Mouse (Mus musculus): ENCODE results near the gene Peg12. TPM values are rescaled to one million over a fixed set of nuclear protein-coding genes. Genes with fewer than 3 reads are reported as not detected.
A peak's percentile ranks its signal among the peaks of the same experiment; 100 is the strongest.

The Peg12 gene
- 2.0 and 3.1 TPM in 2 replicates for total RNA-seq (2021)
- long read RNA-seq, partial matches to known transcripts, result 0 of 2 reads
- long read RNA-seq, other reads (novel, unspliced or antisense), result 0 of 2 reads

- DNase-seq, result peak; percentile 55
These were observed at the start of gene Peg12 for GRCm38 (mm10) chr7:62463878-62464755. TSS of gene Peg12 (minus strand) at chr7:62464510.

GRCm38 (mm10) chr7:62486139-62486538 is 21.8 kb upstream of the Peg12 start:
- no peak for DNase-seq

- DNase-seq, result peak; percentile 5
These were observed 1.1 kb downstream of the Peg12 start for GRCm38 (mm10) chr7:62463007-62463877.

GRCm38 (mm10) chr7:62462229-62463006 is 1.9 kb downstream of the Peg12 start:
- no peak for DNase-seq

GRCm38 (mm10) chr7:62452353-62452752 is 12.0 kb downstream of the Peg12 start:
- DNase-seq, result no peak

GRCm38 (mm10) chr7:62445431-62446165 is 18.7 kb downstream of the Peg12 start:
- no peak for DNase-seq

GRCm38 (mm10) chr7:62436394-62436793 is 27.9 kb downstream of the Peg12 start:
- DNase-seq, result no peak

GRCm38 (mm10) chr7:62433243-62433642 is 31.1 kb downstream of the Peg12 start:
- no peak for DNase-seq

GRCm38 (mm10) chr7:62428337-62428736 is 36.0 kb downstream of the Peg12 start:
- DNase-seq, result peak; percentile 13

GRCm38 (mm10) chr7:62423210-62423609 is 41.1 kb downstream of the Peg12 start:
- DNase-seq, result no peak

GRCm38 (mm10) chr7:62420566-62420965 is 43.7 kb downstream of the Peg12 start:
- DNase-seq, result no peak

GRCm38 (mm10) chr7:62419493-62420360 is 44.6 kb downstream of the Peg12 start, which contains the start of gene Mkrn3:
TSS of gene Mkrn3 (minus strand) at chr7:62420139.
- peak; percentile 69 for DNase-seq

GRCm38 (mm10) chr7:62419105-62419492 is 45.2 kb downstream of the Peg12 start:
- DNase-seq, result no peak

- no peak for DNase-seq
These were observed 46.0 kb downstream of the Peg12 start for GRCm38 (mm10) chr7:62418346-62418745.

- no peak for DNase-seq
These were observed 48.1 kb downstream of the Peg12 start for GRCm38 (mm10) chr7:62416173-62416572.

GRCm38 (mm10) chr7:62415222-62415621 is 49.1 kb downstream of the Peg12 start:
- no peak for DNase-seq
